Mouse (Mus musculus) intestine, embryonic 14.5 days (tissue): ENCODE results near the gene Preb. TPM values are rescaled to one million over a fixed set of nuclear protein-coding genes. Genes with fewer than 3 reads are reported as not detected.
A peak's percentile ranks its signal among the peaks of the same experiment; 100 is the strongest.

ENCODE experiments used
- ATAC-seq: fragments of 200-750 bp; cut with Nextera tagmentation; replicated peaks from 2 replicates; pipeline ENCODE4 v1.8.0; 2017; ENCODE audit warnings: low read depth, moderate number of reproducible peaks, moderate TSS enrichment, moderate library complexity; ENCODE audit not compliant: low FRiP score, low TSS enrichment
- DNase-seq: peaks from one replicate; pipeline ENCODE4 v3.0.0-alpha.2; 2018; ENCODE audit warnings: low spot score
- H3K27ac ChIP-seq: fragments of 300-500 bp; sonication (generic); 2 replicates; pipeline ENCODE4 v1.5.1; 2014; ENCODE audit warnings: low read depth, mild to moderate bottlenecking, control low read depth
- H3K27me3 ChIP-seq: fragments of 300-500 bp; sonication (generic); replicated peaks from 2 replicates; pipeline ENCODE4 v1.6.1; 2014; ENCODE audit warnings: low read length, control low read depth; ENCODE audit not compliant: control insufficient read depth, insufficient read depth
- H3K36me3 ChIP-seq: fragments of 300-500 bp; sonication (generic); 2 replicates; pipeline ENCODE4 v1.6.1; 2014; ENCODE audit warnings: low read length, control low read depth; ENCODE audit not compliant: control insufficient read depth, insufficient read depth
- H3K4me1 ChIP-seq: fragments of 300-500 bp; sonication (generic); replicated peaks from 2 replicates; pipeline ENCODE4 v1.6.1; 2014; ENCODE audit warnings: low read length, control low read depth, mixed read lengths; ENCODE audit not compliant: control insufficient read depth, insufficient read depth
- H3K4me2 ChIP-seq: fragments of 300-500 bp; sonication (generic); 2 replicates; pipeline ENCODE4 v1.6.1; 2014; ENCODE audit warnings: low read length
- H3K4me3 ChIP-seq: fragments of 300-500 bp; sonication (generic); 2 replicates; pipeline ENCODE4 v1.5.1; 2014; ENCODE audit warnings: low read depth, low read length, control low read depth, mixed read lengths
- H3K9ac ChIP-seq: fragments of 300-500 bp; sonication (generic); 2 replicates; pipeline ENCODE4 v1.6.1; 2014; ENCODE audit warnings: mild to moderate bottlenecking, low read length
- H3K9me3 ChIP-seq: fragments of 300-500 bp; sonication (generic); 2 replicates; pipeline ENCODE4 v1.6.1; 2016; ENCODE audit warnings: low read length, control low read depth; ENCODE audit not compliant: control insufficient read depth
- WGBS: fragments of 180-500 bp; shearing (Covaris S2); extraction: QIAGEN DNeasy Blood & Tissue Kit; methylation state at CpG from one replicate; pipeline ENCODE4 v1.1.7; 2014; 5-methylcytosine and 5-hydroxymethylcytosine counted together
- polyA plus RNA-seq: library from polyadenylated mRNA; unstranded; fragments of >200 nt; fragmentation: Nextera tagmentation; extraction: Ambion mirVana; gene quantifications from 2 replicates; pipeline ENCODE4 v1.2.1, GENCODE M21; 2014

Gene Preb
- polyA plus RNA-seq, 1 experiment from 2014 or later = 110 TPM

DNA sequence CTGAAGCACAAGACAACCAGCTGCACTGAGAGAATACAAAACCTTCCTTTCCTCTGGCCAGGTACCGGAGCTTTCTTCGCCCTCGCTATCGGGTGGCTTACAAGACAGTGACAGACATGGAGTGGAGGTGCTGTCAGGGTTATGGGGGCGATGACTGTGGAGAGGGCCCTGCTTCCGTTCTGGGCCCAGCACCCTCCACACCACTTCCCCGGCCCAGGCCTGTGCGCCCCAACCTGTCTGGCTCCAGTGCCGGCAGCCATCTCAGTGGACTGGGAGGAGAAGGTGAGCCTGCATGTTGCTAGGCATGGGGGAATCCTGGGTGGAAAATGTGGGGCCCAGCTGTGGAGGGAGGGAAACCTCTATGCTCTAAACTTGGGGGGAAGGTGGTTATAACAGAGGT lies 44.7 kb downstream of the Preb start:
- 47% methylated on average over 9 of the region's 9 CpGs for WGBS
- peak; percentile 1; the same call in 1 of the 2 replicates for ATAC-seq
- Histone ChIP-seq H3K9me3 (no peaks in the 10 kb centered on the region), H3K36me3 (peaks cover 38% of the 10 kb centered on the region), H3K4me3 (peak overlapping the region; percentile 75), H3K27ac (peak overlapping the region; percentile 96), H3K4me1 (peaks cover 32% of the 10 kb centered on the region), H3K9ac (peak overlapping the region; percentile 84), H3K4me2 (peak overlapping the region; percentile 89), H3K27me3 (no peaks in the 10 kb centered on the region)
- DNase-seq = peak; percentile 61

DNA sequence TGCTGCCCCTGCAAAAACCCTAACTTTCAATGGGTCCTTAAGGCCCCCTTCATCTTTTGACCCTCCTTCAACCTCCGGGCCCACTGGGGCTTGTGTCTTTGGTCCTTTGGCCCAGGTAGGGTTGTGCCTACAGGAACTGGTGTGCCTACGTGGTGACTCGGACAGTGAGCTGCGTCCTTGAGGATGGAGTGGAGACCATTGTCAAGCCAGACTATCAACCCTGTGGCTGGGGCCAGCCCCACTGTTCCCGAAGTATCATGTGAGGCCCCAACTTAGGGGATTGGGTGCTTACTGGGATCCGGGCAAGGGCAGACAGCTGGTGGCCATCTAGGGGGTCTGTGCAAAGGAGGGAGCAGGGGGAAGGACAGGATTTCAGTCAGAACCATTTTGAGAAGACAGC lies 45.3 kb downstream of the Preb start:
- DNase-seq (no peak), ATAC-seq (no peak)
- 42% methylated on average over 6 of the region's 6 CpGs for WGBS
- Histone ChIP-seq H3K9ac (peak overlapping the region; percentile 84), H3K9me3 (no peaks in the 10 kb centered on the region), H3K27me3 (no peaks in the 10 kb centered on the region), H3K27ac (peak overlapping the region; percentile 96), H3K4me1 (peaks cover 30% of the 10 kb centered on the region), H3K4me3 (peak overlapping the region; percentile 75), H3K36me3 (peaks cover 31% of the 10 kb centered on the region), H3K4me2 (peak overlapping the region; percentile 89)

DNA sequence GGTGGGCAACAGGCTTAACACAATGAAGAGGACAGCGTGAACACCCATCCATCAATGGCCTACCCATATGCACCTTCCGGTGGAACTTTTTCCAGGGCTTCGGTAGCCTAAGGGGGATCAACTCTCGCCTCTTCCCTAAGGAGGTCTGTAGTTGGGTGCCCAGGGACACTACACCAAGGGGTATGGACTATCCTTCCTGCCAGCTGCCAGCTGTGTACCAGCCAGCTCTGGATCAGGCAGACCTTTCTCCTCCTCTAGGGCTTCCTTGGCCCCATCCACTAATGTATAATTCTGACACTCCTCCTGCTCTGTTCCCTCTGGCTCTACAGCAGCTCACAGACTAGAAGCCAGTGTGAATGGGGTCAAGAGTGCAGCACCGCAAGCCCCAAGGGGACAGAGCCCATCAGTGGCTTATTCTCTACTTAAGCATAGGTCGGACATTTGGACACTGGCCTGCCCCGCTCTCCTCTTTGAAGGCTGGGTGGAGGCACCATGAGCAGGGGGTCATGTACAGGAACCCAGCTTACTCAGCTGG lies 46.0 kb downstream of the Preb start:
- peak overlapping the region; percentile 96 for H3K27ac ChIP-seq
- no peaks in the 10 kb centered on the region for H3K27me3 ChIP-seq
- peaks cover 34% of the 10 kb centered on the region for H3K4me1 ChIP-seq
- peak overlapping the region; percentile 75 for H3K4me3 ChIP-seq
- ATAC-seq (no peak), DNase-seq (no peak)
- peak overlapping the region; percentile 84 for H3K9ac ChIP-seq
- no peaks in the 10 kb centered on the region for H3K9me3 ChIP-seq
- peak overlapping the region; percentile 89 for H3K4me2 ChIP-seq
- 51% methylated on average over 7 of the region's 7 CpGs for WGBS
- H3K36me3 ChIP-seq = peaks cover 25% of the 10 kb centered on the region

DNA sequence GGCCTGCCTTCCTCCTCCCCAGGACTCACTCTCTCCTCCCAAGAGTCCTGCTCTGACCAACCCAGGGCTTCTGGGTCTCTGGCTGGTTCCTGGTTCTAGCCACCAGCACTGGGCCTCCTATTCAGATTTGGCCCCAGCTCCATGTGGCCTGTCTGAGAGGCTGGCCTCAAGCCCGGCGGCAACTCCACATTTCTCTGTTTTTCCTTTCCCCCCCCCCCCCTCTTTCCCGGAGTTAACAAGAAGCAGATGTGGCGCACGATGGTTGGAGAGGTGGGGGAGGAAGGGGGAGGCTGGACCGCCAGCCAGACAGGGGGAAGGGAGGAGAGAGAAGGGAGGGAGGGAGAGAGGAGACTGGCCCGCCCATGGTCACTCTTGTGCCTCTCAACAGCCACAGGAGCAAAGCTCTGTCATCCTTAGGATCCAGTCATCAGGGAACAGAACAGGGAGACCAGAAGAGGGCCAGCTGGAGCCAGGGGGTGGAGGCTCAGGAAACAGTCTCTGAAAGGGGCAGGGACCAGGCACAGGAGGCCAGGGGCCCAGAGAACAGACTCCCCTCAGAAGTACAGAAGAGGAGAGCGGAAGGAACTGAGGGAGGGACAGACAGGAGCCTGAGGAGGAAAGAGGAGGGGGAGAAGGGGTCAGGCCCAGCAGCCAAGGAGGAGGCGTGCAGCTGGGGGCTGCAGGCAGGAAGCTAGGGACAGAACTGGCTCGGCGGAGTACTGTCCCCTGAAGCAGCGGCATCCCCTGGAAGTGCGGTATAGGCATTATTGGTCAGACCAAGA lies 46.9 kb downstream of the Preb start, which contains the start of gene Emilin1:
TSS of gene Emilin1 (plus strand) at position 343 of the 782 bp plus-strand sequence.
- Histone ChIP-seq H3K36me3 (peaks cover 15% of the 10 kb centered on the region), H3K9ac (peak within 1 kb of the TSS; percentile 84), H3K4me1 (peaks cover 42% of the 10 kb centered on the region), H3K27ac (peak within 1 kb of the TSS; percentile 96), H3K27me3 (no peaks in the 10 kb centered on the region), H3K4me3 (peak within 1 kb of the TSS; percentile 75), H3K9me3 (no peaks in the 10 kb centered on the region), H3K4me2 (peak within 1 kb of the TSS; percentile 89)
- ATAC-seq (peak; percentile 68), DNase-seq (peak; percentile 85)
- WGBS = 19% methylated on average over 13 of the region's 13 CpGs

DNA sequence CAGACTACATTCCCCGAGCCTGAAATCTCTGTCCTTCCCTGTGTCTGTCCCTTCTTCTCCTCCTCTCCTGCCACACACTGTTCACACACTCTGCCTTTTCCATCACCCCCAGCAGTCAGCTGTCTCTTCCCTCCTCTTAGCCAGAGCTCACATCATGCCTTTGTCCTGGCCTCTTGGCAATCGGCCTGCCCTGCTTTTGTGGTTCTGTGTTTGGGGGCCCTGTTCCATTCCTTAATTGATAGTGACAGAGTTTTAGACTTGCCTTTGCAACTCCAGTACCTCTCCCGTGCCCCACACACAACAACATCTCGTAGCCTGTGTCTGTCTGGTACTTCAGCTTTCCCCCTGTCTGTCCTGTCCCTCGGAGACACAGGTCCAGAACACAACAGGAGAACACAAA lies 48.0 kb downstream of the Preb start:
- Histone ChIP-seq H3K9ac (no peak overlapping the region; the same call in 1 of the 2 replicates), H3K4me1 (peaks cover 43% of the 10 kb centered on the region), H3K27me3 (no peaks in the 10 kb centered on the region), H3K4me2 (peak overlapping the region; percentile 89), H3K27ac (peak overlapping the region; percentile 96), H3K9me3 (no peaks in the 10 kb centered on the region), H3K36me3 (peaks cover 5% of the 10 kb centered on the region), H3K4me3 (no peak overlapping the region)
- DNase-seq = no peak
- WGBS = 43% methylated on average over 5 of the region's 5 CpGs
- ATAC-seq = no peak

DNA sequence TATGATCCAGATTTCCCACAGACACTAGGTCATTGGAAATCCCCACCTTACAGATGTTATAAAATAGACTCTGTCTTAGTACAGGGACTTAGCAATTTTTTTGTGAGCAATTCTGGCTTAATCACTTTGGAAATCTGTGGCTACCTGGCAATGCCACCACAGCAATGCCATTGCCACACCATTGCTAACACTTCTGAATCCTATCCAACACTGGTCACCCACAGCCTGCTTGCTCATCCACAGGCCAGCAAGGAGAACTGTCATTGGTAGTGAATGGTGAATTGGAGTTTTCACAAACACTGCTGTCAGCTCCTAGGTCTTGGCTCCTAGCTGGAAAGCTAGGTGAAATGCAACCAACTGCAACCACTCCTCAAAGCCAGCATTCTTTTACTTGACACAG lies 49.7 kb downstream of the Preb start:
- H3K4me1 ChIP-seq = peaks cover 45% of the 10 kb centered on the region
- no peak for ATAC-seq
- no peak overlapping the region for H3K9ac ChIP-seq
- no peak overlapping the region for H3K4me3 ChIP-seq
- H3K27me3 ChIP-seq = no peaks in the 10 kb centered on the region
- H3K4me2 ChIP-seq = no peak overlapping the region
- 0 out of 2 replicates have a peak overlapping the region, but pooled peaks have one; percentile 100 for H3K27ac ChIP-seq
- no peaks in the 10 kb centered on the region for H3K9me3 ChIP-seq
- DNase-seq = no peak
- H3K36me3 ChIP-seq = peaks cover 8% of the 10 kb centered on the region

DNA sequence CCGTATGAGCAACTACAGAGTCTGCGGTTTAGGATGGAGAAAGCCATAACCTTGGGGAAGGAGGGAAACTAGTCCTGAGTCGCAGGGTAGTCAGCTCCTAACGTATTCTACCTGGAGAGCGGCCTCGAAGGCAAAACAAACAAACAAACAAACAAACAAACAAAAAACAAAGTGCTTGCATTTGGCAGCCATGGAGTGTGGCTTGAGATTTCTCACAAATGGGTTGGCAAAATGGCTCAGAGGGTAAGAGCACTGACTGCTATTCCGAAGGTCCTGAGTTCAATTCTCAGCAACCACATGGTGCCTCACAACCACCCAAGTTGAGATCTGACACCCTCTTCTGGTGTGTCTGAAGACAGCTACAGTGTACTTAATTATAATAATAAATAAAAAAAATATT lies 50.3 kb downstream of the Preb start:
- 74% methylated on average over 7 of the region's 7 CpGs for WGBS
- Histone ChIP-seq H3K27me3 (no peaks in the 10 kb centered on the region), H3K9ac (no peak overlapping the region), H3K4me2 (no peak overlapping the region), H3K9me3 (no peaks in the 10 kb centered on the region), H3K27ac (peak overlapping the region; percentile 100), H3K36me3 (peaks cover 15% of the 10 kb centered on the region), H3K4me3 (no peak overlapping the region), H3K4me1 (peaks cover 50% of the 10 kb centered on the region)
- no peak for ATAC-seq
- DNase-seq = no peak

DNA sequence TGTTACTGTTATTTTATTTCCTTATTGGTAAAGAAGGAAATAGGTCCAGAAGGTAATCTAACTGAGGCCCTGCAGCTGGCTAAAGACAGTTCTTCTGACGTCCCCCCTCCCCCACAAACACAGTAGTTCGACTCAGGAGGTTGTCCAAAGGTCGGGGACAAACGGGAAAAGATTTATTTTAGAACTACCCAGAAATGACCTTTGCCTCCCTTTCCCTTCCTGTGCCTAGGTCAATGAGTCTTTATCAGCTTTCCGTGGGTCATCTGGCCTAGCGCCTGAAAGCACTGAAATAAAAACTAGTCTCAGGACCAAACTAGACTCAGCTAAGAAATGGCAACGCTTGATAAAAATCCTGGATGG lies 50.9 kb downstream of the Preb start:
- Histone ChIP-seq H3K9ac (no peak overlapping the region), H3K4me1 (peaks cover 52% of the 10 kb centered on the region), H3K27me3 (no peaks in the 10 kb centered on the region), H3K27ac (peak overlapping the region; percentile 100), H3K4me3 (no peak overlapping the region), H3K4me2 (peak overlapping the region; percentile 94), H3K36me3 (peaks cover 20% of the 10 kb centered on the region), H3K9me3 (no peaks in the 10 kb centered on the region)
- 13% methylated on average over 7 of the region's 7 CpGs for WGBS
- DNase-seq (no peak), ATAC-seq (no peak)
